Mouse (Mus musculus): ENCODE data around the gene Jade2. TPM values are rescaled to one million over a fixed set of nuclear protein-coding genes. Genes with fewer than 3 reads are reported as not detected.
A peak's percentile ranks its signal among the peaks of the same experiment; 100 is the strongest.

Gene Jade2
- polyA plus RNA-seq, 1 experiment from 2014 or later, result 1.0 TPM

DNA sequence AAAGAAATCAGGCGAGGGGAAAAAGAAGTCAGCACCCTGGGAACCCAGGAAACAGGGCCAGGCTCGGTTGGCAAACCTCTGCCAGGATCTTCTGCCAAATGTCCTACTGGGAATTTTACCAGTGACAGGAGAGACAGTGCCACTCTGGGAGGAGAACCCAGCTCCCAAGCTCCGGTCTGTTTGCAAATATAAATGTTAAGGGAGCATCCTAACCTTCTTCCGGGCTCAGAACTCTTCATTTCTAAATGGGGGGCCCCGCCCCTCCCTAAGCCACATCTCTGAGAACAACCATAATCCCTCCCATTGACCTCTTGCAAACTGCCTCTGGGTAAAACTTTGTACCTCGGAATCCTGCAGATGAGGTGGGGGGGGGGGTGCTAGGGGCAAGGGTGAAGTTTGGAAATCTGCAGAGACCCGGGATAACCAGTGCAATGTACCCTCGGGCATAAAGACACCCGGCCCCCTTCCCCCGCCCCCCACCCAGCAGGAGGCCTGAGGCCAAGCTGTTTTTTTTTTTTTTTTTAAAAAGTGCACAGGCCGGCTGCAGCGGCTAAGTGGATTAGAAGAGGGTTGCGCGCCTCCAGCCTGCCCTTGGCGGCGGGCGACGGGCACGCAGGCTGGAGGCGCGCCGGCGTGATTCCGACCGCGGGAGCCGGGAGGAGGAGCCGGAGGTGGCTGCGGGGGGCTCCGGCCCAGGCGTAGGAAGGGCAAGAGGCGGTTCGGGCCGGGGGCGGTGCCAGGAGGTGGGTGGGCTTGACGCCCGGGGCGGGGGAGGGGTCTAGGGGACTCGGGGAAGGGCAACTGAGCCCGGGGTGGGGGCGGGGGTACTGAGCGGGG is 2.3 kb downstream of the Jade2 start:
- H3K4me1 ChIP-seq (ENCODE audit: insufficient read depth), result peaks cover 20% of the 10 kb centered on the region
- peaks cover 6% of the 10 kb centered on the region; the same call in 1 of the 2 replicates for H3K27me3 ChIP-seq (ENCODE audit: insufficient read depth, low read length)
- peak overlapping the region; percentile 95 for H3K9ac ChIP-seq (replicated peaks)
- DNase-seq (peak; percentile 86), ATAC-seq (peak; percentile 70)
- peak overlapping the region; percentile 89 for H3K4me3 ChIP-seq (ENCODE audit: low read depth, low read length)
- peak overlapping the region; percentile 99 for H3K4me2 ChIP-seq (ENCODE audit: low read depth, low read length)
- no peaks in the 10 kb centered on the region for H3K9me3 ChIP-seq (ENCODE audit: low read length)
- WGBS (ENCODE audit: insufficient replicate concordance), result 6% methylated on average over 37 of the region's 42 CpGs
- no peaks in the 10 kb centered on the region for H3K36me3 ChIP-seq (replicated peaks; ENCODE audit: insufficient read depth, low read length)
- TF ChIP-seq CTCF (IDR thresholded peaks at IDR 0.05; ENCODE audit: low read depth), result peak; percentile 64
- no peak for TF ChIP-seq EP300 (IDR thresholded peaks at IDR 0.05; ENCODE audit: low read depth)
- peak overlapping the region; percentile 95 for H3K27ac ChIP-seq (ENCODE audit: low read depth)

DNA sequence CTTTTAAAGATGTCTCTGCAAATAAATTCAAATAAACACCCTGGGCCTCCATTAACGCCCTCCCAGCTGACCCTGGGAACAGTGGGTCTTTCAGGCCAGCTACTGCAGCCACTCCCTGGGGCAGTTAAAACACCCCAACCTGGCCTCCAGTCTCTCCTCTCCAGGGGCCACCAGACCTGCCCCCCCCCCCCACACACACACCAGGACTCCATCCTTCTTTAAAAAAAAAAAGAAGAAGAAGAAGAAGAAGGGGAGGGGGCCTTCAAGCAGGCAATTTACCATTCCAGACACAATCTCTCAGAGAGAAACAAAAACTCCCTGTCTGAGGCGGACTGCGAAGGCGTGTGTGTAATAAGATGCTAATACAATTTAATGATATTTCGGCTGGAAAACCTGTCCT is 4.9 kb downstream of the Jade2 start:
- H3K9ac ChIP-seq (replicated peaks), result no peak overlapping the region
- DNase-seq (no peak), ATAC-seq (no peak)
- H3K9me3 ChIP-seq (ENCODE audit: low read length), result no peaks in the 10 kb centered on the region
- no peak overlapping the region for H3K4me2 ChIP-seq (ENCODE audit: low read depth, low read length)
- no peak overlapping the region for H3K4me3 ChIP-seq (ENCODE audit: low read depth, low read length)
- no peak overlapping the region for H3K27ac ChIP-seq (ENCODE audit: low read depth)
- H3K36me3 ChIP-seq (replicated peaks; ENCODE audit: insufficient read depth, low read length), result no peaks in the 10 kb centered on the region
- no peak for TF ChIP-seq CTCF (IDR thresholded peaks at IDR 0.05; ENCODE audit: low read depth)
- TF ChIP-seq EP300 (IDR thresholded peaks at IDR 0.05; ENCODE audit: low read depth), result no peak
- 89% methylated on average over 5 of the region's 5 CpGs for WGBS (ENCODE audit: insufficient replicate concordance)
- H3K4me1 ChIP-seq (ENCODE audit: insufficient read depth), result peaks cover 25% of the 10 kb centered on the region
- no peaks in the 10 kb centered on the region for H3K27me3 ChIP-seq (ENCODE audit: insufficient read depth, low read length)

DNA sequence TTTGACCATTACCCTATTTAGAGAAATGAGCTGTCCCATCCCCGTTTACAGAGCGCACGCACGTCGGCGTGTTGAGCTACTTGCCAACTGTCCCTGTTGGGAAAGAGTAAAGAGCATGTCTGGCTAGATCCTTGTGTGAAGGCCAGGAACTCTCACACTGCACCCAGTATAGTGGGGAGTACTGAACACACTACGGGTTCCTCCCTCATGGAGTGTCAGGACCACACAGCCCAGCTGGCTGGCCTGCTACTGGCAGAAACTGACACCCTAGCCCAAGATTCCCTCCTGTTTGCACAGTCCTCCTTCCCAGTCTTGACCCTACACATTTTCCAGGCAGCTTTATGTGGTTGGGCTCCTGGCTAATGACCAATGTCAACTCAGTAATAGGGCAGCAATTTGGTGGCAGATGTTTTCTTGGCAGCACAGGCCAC is 5.3 kb downstream of the Jade2 start:
- H3K9ac ChIP-seq (replicated peaks), result no peak overlapping the region
- H3K4me3 ChIP-seq (ENCODE audit: low read depth, low read length), result no peak overlapping the region
- ATAC-seq (no peak), DNase-seq (no peak)
- no peak overlapping the region for H3K4me2 ChIP-seq (ENCODE audit: low read depth, low read length)
- H3K36me3 ChIP-seq (replicated peaks; ENCODE audit: insufficient read depth, low read length), result no peaks in the 10 kb centered on the region
- TF ChIP-seq EP300 (IDR thresholded peaks at IDR 0.05; ENCODE audit: low read depth), result no peak
- no peak for TF ChIP-seq CTCF (IDR thresholded peaks at IDR 0.05; ENCODE audit: low read depth)
- WGBS (ENCODE audit: insufficient replicate concordance), result 80% methylated on average over 7 of the region's 7 CpGs
- H3K9me3 ChIP-seq (ENCODE audit: low read length), result no peaks in the 10 kb centered on the region
- peaks cover 26% of the 10 kb centered on the region for H3K4me1 ChIP-seq (ENCODE audit: insufficient read depth)
- no peak overlapping the region for H3K27ac ChIP-seq (ENCODE audit: low read depth)
- no peaks in the 10 kb centered on the region for H3K27me3 ChIP-seq (ENCODE audit: insufficient read depth, low read length)

GRCm38 (mm10) chr11:51850741-51851330 is 6.6 kb downstream of the Jade2 start:
- TF ChIP-seq EP300 (IDR thresholded peaks at IDR 0.05; ENCODE audit: low read depth) (no peak), CTCF (IDR thresholded peaks at IDR 0.05; ENCODE audit: low read depth) (no peak)
- Histone ChIP-seq H3K4me2 (ENCODE audit: low read depth, low read length) (no peak overlapping the region), H3K27me3 (ENCODE audit: insufficient read depth, low read length) (no peaks in the 10 kb centered on the region), H3K27ac (ENCODE audit: low read depth) (no peak overlapping the region), H3K9me3 (ENCODE audit: low read length) (no peaks in the 10 kb centered on the region), H3K4me1 (ENCODE audit: insufficient read depth) (peaks cover 23% of the 10 kb centered on the region), H3K36me3 (replicated peaks; ENCODE audit: insufficient read depth, low read length) (0 out of 2 replicates have a peak, but pooled peaks cover 8% of the 10 kb centered on the region), H3K9ac (replicated peaks) (no peak overlapping the region), H3K4me3 (ENCODE audit: low read depth, low read length) (no peak overlapping the region)
- WGBS (ENCODE audit: insufficient replicate concordance), result 86% methylated on average over 11 of the region's 11 CpGs
- DNase-seq (no peak), ATAC-seq (no peak)

DNA sequence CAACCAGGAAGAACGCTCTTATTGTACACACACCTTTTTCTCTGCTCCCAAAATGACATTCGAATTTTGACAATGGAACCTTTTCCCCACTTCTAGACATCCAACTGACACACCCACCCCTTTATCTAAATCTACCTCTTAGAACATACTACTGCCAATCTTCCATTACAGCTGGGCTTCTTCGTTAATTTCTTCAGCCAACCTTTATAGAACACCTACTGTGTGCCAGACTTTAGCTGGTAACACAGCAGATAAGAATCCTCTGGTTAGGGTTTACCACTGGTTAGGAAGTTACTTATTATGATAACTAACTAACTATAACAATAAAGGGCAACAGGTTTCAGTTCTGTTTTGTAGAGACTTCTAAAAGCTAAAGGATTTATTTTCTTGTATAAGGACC is 9.1 kb downstream of the Jade2 start:
- peak; percentile 28; the same call in 1 of the 2 replicates for ATAC-seq
- Histone ChIP-seq H3K4me1 (ENCODE audit: insufficient read depth) (peaks cover 14% of the 10 kb centered on the region), H3K4me2 (ENCODE audit: low read depth, low read length) (peak overlapping the region; percentile 18; the same call in 1 of the 2 replicates), H3K4me3 (ENCODE audit: low read depth, low read length) (no peak overlapping the region), H3K9ac (replicated peaks) (no peak overlapping the region), H3K9me3 (ENCODE audit: low read length) (no peaks in the 10 kb centered on the region), H3K36me3 (replicated peaks; ENCODE audit: insufficient read depth, low read length) (0 out of 2 replicates have a peak, but pooled peaks cover 8% of the 10 kb centered on the region), H3K27ac (ENCODE audit: low read depth) (peak overlapping the region; percentile 64; the same call in 1 of the 2 replicates), H3K27me3 (ENCODE audit: insufficient read depth, low read length) (no peaks in the 10 kb centered on the region)
- no peak for TF ChIP-seq CTCF (IDR thresholded peaks at IDR 0.05; ENCODE audit: low read depth)
- TF ChIP-seq EP300 (IDR thresholded peaks at IDR 0.05; ENCODE audit: low read depth), result no peak
- WGBS (ENCODE audit: insufficient replicate concordance), result 83% methylated on average over 3 of the region's 3 CpGs
- DNase-seq, result no peak

GRCm38 (mm10) chr11:51847902-51848301 is 9.6 kb downstream of the Jade2 start:
- WGBS (ENCODE audit: insufficient replicate concordance), result 88% methylated on average over 1 of the region's 1 CpGs

More at GRCm38 (mm10) chr11:51847902-51848301, 9.6 kb downstream of the Jade2 start:
- peak; percentile 45 for DNase-seq
- Histone ChIP-seq H3K4me3 (ENCODE audit: low read depth, low read length) (no peak overlapping the region), H3K27ac (ENCODE audit: low read depth) (peak overlapping the region; percentile 64; the same call in 1 of the 2 replicates), H3K9me3 (ENCODE audit: low read length) (no peaks in the 10 kb centered on the region), H3K36me3 (replicated peaks; ENCODE audit: insufficient read depth, low read length) (0 out of 2 replicates have a peak, but pooled peaks cover 8% of the 10 kb centered on the region), H3K4me1 (ENCODE audit: insufficient read depth) (peaks cover 14% of the 10 kb centered on the region), H3K4me2 (ENCODE audit: low read depth, low read length) (peak overlapping the region; percentile 18; the same call in 1 of the 2 replicates), H3K9ac (replicated peaks) (no peak overlapping the region), H3K27me3 (ENCODE audit: insufficient read depth, low read length) (no peaks in the 10 kb centered on the region)
- TF ChIP-seq CTCF (IDR thresholded peaks at IDR 0.05; ENCODE audit: low read depth), result no peak
- TF ChIP-seq EP300 (IDR thresholded peaks at IDR 0.05; ENCODE audit: low read depth), result peak; percentile 68; the same call in 1 of the 2 replicates
- peak; percentile 91 for ATAC-seq
